Mouse (Mus musculus) C2C12 (cell line): Measurements from ENCODE around the gene Nqo1.

Experiments used
- CEBPB ChIP-seq: IDR thresholded peaks from one replicate; pipeline ENCODE4 v1.6.1; 2011; ENCODE audit warnings: low read depth, mild to moderate bottlenecking, control low read depth, moderate library complexity
- CTCF ChIP-seq: IDR thresholded peaks from one replicate; pipeline ENCODE4 v1.5.1; 2011; ENCODE audit not compliant: control insufficient read depth, insufficient read depth, insufficient read length
- FOSL1 ChIP-seq: IDR thresholded peaks from one replicate; pipeline ENCODE4 v1.8.0; 2011; ENCODE audit warnings: mild to moderate bottlenecking, low read length; ENCODE audit not compliant: poor library complexity, insufficient read depth, severe bottlenecking
- MAX ChIP-seq: IDR thresholded peaks from one replicate; pipeline ENCODE4 v1.6.1; 2011; ENCODE audit warnings: mild to moderate bottlenecking, control low read depth
- MYOD1 ChIP-seq: IDR thresholded peaks from one replicate; pipeline ENCODE4 v1.6.1; 2011; ENCODE audit warnings: low read depth; ENCODE audit not compliant: control insufficient read depth, insufficient read length
- MYOG ChIP-seq: IDR thresholded peaks from one replicate; pipeline ENCODE4 v1.6.1; 2011; ENCODE audit not compliant: control insufficient read depth, insufficient read length; ENCODE audit errors: extremely low read depth
- USF1 ChIP-seq: IDR thresholded peaks from one replicate; pipeline ENCODE4 v1.6.1; 2011; ENCODE audit warnings: low read depth, mild to moderate bottlenecking, control low read depth, moderate library complexity

DNA sequence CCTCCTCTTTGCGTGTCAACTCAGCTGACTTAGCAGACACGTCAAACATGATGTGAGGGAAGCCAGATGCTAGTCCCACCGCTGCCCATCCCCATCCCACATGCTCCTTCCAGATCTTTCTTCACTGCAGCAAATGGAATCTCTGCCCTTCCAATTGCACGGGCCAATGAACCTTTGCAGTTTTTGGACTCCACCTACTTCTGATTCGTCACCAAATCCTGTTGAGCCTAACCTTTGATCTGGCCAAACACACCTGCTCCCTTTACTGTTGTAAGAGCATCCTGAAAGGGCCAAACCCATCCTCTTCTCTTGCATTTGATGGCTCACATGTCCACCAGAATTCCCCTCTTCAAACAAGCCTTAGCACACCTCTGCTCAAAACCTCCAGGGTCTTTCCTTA lies 18.4 kb downstream of the Nqo1 start:
- no peak for TF ChIP-seq MAX
- no peak for TF ChIP-seq CTCF
- TF ChIP-seq MYOD1 = no peak
- TF ChIP-seq USF1 = no peak
- no peak for TF ChIP-seq CEBPB
- TF ChIP-seq MYOG = no peak
- TF ChIP-seq FOSL1 = no peak
